Mouse (Mus musculus): ENCODE measurements at regions not wholly inside any gene's neighbourhood (a gene's known extent, or its start where the extent isn't known, plus 50 kb on each side); places are given as distances from the start of the nearest gene placed in this dataset.
"Not testable (repeated sequence)": the region's sequence is repeated elsewhere in the genome, so short reads cannot be mapped to it uniquely, and the experiment has no call there.

DNA sequence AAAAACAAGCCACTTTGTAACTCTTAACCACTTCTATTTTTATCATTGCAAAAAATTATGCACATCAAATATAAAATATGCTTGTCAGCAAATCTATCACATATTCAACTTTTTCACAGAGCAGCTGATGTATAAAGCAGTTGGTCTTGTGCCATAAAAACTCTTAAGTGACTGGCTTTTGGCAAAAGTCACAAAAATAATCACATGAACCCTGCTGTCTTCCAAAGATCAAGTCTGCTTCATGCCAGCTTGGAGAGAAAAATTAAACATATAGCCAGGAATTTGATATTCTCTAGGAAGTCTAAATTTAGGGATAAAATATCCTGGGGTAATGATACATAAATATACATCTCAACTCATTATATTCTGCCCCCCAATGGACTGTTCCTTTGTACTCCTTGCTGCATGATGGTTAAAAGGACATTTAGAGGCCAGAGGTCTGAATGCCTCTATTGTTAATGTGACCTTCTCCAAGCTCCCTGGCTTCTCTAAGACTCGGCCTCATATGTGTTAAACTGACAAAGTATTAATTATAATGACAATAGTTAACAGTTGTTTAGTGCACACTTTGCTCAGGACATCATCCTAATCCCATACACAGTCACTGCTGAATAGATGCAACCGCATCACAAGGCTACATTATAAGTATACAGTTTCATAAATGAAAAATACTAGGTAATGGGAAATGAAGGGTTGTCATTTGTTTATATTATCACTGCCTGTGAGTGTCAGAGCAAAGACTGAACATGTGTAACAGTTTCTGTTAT lies 422.9 kb upstream of the Hs3st1 start:
- DNase-seq (ENCODE audit: low spot score): no peak

GRCm38 (mm10) chr5:40136740-40137285 lies 381.5 kb upstream of the Hs3st1 start:
- DNase-seq (ENCODE audit: low spot score): no peak

DNA sequence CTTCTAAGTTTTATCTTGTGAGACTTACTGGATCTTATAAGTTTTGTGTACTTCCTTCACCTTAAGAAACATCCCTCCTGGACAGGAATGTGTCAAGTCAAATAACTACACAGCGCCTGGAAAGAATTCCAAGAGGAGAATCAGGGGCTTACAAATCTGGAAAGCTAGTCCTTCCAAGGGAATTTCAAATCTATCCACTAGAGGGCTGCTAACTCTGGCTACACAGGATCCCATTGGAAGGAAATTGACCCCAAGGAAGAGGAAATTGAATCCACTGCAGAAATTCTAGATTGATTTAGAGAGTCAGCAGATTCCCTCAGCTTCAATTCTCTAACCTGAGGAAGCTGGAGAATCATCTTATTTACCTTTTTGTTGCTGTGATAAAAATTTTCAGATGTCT lies 369.1 kb upstream of the Hs3st1 start:
- DNase-seq (ENCODE audit: low spot score): no peak

DNA sequence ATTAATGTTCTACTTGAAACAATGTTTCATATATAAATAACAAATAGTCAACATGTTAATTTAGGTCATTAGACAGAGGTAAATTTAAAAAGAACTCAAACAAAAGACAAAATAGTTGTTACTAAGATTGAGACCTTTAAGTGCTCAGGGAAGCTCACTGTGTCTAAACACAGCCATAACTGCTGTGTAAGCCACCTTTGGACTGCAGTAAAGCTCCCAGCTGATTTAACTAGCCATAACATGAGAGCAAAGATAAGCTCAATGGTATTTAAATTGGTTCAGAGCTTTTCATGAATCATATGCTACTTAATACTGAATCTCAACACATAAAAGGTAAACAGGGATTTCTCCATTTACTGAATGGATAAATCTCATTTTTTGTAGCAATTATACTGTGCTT lies 361.6 kb upstream of the Hs3st1 start:
- no peak for DNase-seq (ENCODE audit: low spot score)

- not testable (repeated sequence) for DNase-seq (ENCODE audit: low spot score)
Observed at GRCm38 (mm10) chr5:40089576-40089975, 334.3 kb upstream of the Hs3st1 start.

DNA sequence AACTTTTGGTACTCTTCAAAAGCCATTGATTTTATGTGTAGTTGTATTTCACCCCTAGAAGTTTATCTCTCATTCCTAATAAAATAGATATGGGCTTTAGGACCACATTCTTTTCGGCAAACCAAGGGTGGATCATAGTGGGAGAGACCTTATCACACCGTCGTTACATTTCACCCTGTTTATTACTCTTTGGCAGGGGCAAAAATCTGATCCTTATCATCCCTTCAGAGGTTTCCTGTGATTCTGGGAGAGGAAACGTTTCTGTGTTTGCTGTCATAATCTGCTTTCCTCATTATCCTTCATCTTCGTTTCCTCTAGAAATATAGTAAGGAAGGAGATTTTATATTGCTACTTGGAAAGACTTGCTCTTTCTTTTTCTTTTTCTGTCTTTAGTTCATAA lies 290.0 kb upstream of the Hs3st1 start:
- no peak for DNase-seq (ENCODE audit: low spot score)

GRCm38 (mm10) chr5:40034452-40034851 lies 279.2 kb upstream of the Hs3st1 start:
- DNase-seq (ENCODE audit: low spot score): no peak

DNA sequence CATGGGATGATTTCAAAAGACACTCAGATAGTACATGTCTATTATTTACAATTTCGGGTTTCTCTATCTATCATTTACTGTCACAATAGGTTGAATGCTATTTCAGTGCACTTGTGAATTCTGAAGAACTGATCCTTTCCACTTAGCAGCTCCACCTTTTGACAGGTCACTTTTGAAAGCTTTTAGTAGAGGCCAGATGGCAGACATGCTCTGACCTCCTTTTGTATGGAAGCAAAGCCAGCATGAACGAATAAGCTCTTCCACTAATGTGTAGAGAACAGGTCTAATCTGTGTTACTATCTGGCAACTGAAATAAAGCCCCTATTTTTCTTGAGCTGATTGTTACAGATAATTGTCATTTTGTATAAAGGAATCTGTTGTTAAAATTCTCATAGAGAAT lies 278.4 kb upstream of the Hs3st1 start:
- no peak for DNase-seq (ENCODE audit: low spot score)

GRCm38 (mm10) chr5:40030261-40030660 lies 275.0 kb upstream of the Hs3st1 start:
- DNase-seq (ENCODE audit: low spot score): no peak

GRCm38 (mm10) chr5:40015946-40016345 lies 260.7 kb upstream of the Hs3st1 start:
- no peak for DNase-seq (ENCODE audit: low spot score)

DNA sequence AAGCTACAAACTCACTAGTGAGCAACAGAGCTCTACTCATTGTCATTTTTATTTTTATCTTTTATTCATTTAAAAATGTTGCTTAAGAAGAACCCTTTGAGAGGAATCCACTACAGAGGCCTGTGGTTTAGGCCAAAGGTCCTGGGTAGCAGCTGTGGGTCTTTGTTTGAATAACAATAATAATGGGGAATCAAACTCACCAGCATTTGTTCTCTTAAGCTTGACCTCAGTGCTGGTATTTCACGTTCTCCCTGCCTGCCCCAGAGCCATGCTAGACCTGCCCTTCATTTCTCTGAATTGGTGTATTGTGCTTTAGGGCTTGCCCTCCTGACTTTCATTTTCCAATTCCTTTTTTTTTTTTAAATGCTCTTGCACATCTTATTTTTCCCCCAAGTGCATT lies 232.8 kb upstream of the Hs3st1 start:
- no peak for DNase-seq (ENCODE audit: low spot score)

GRCm38 (mm10) chr5:39964371-39964770 lies 209.1 kb upstream of the Hs3st1 start:
- DNase-seq (ENCODE audit: low spot score): no peak

DNA sequence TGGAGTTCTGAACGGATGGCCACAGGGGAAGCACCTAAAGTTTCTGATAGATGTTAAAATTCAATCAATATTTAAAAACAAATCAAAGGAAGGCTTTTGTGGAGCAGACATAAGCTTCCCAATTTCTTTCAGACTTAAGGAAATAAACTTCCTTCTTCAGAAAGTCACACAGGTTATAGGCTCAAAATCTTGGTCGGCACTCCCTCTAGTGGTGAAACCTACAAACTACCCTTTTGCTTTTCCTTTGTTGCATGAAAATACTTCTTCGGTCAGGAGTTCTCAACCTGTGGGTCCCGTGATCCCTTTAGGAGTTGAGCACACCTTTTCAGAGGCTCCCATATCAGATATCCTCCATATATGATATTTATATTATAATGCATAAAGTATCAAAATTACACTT lies 205.7 kb upstream of the Hs3st1 start:
- peak; percentile 7 for DNase-seq (ENCODE audit: low spot score)

- no peak for DNase-seq (ENCODE audit: low spot score)
Observed at GRCm38 (mm10) chr5:39935564-39935963, 180.3 kb upstream of the Hs3st1 start.

GRCm38 (mm10) chr5:39931890-39932289 lies 176.6 kb upstream of the Hs3st1 start:
- no peak for DNase-seq (ENCODE audit: low spot score)

GRCm38 (mm10) chr5:39909369-39909768 lies 154.1 kb upstream of the Hs3st1 start:
- no peak for DNase-seq (ENCODE audit: low spot score)

GRCm38 (mm10) chr5:39871723-39872085 lies 116.4 kb upstream of the Hs3st1 start:
- no peak for DNase-seq (ENCODE audit: low spot score)

DNA sequence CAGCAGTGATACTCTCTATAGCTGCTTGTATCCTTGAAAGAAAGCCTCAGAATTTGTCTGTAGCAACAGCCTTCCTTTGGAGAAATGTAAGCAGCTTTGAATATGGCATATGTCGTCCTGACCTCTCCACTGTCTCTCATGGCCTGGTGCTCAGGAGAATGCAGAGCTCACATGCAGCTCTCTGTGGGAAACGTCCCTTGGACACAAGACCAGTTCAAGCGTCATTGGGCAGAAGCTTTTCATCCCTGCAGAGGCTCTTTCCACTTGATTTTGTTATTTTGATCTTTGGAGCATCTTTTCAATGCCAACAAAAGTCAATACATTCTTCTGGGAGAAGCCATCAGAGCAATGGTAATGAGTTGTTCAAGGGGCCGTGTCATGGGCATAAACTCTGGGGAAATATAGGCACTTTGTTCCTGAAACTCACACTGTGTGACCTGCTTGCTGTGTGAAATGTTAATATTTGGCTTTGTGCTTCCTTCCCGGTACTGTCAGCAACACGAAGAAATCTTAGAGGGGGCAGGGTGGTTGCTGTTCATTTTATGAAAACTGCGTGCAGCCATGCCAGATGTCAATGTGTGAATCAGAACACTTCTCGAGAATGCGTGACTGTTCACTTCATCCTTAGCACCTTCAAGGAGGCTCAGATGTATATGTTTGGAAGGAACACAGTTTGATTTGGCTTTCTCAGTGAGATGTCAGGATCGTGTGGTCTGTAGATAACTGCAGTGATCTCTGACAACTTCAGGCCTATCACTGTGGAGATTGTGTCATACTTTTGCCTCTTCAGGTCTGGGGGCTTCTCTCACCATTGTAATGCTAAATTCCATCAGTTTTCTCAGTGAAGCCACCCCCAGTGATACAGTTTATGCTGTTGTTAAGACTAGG lies 115.8 kb upstream of the Hs3st1 start:
- no peak for DNase-seq (ENCODE audit: low spot score)

DNA sequence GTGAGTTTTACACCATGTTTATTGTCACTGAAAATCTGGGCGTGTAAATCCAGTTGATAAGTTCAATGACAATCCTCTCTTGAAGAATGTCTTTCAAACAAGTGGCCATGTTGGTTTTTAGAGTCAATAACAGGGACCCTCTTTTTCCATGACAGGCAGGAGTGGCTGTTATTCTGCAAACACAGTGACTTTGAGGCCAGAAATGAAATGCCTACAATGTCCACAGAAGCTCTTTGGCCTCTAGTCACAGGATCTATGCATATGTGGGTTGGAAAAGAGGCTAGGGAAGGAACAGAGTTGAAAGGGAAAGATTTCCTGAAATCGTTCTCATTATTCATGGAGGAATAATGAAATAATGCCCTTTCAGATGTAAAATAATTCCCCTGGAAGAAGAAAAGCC lies 101.9 kb upstream of the Hs3st1 start:
- DNase-seq (ENCODE audit: low spot score): no peak

DNA sequence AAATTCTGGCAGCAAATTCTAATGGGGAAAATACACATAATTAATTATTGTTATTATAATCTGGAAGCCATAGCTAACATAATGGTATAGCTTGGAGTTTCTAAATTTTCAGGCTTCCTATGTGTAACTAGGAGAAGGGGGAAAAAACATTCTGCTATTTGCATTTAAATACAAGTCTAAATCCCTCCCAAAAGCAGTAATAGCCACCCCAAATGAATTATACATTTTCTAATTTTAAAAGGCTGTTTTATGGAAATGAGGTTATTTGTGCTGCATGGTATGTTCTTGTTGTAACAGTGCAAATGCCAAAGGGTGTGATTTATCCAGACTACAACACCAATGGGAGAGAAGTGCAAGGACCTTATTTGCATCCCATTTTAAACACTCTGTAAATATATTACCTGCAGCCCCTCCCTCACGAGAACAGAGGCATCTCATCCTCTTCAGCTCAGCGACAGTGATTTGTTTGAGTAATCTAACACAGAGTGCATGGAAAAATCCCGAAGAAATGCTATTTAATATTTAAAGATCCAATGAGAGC lies 101.4 kb upstream of the Hs3st1 start:
- no peak for DNase-seq (ENCODE audit: low spot score)

GRCm38 (mm10) chr5:39855685-39856615 lies 100.7 kb upstream of the Hs3st1 start:
- no peak for DNase-seq (ENCODE audit: low spot score)

- DNase-seq (ENCODE audit: low spot score): no peak
Observed at GRCm38 (mm10) chr5:39847187-39847586, 91.9 kb upstream of the Hs3st1 start.

Data from left cerebral cortex, adult 11 months (tissue).